Mouse (Mus musculus) cerebellum, postnatal 10 days (tissue): ENCODE measurements at regions not wholly inside any gene's neighbourhood (a gene's known extent, or its start where the extent isn't known, plus 50 kb on each side); places are given as distances from the start of the nearest gene placed in this dataset.

Source experiments
- DNase-seq, 2 experiments: peaks; one replicate each; pipeline ENCODE4 v3.0.0; 2021; ENCODE audit warnings: mixed read lengths in 2 of 2

DNA sequence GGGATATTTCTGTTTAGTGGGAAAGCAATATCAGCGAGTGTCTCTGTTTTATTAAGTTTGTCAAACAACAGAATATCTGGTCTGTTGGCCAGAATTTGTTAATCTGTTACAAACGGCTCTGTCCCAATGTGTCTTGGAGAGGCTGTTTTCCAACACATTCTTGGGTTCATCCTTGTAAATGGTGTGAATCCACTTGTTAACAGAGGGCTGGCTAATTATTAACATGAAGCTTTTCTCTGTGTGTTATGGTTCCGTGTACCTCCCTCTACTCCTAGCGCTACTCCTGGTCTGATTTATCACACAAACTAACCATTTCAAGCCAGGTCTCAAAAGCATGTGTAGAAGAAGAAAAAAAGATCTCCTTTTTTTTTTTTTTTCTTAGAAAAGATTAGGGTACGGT, 60.4 kb downstream of the Pou3f3 start:
- DNase-seq, result no peak

DNA sequence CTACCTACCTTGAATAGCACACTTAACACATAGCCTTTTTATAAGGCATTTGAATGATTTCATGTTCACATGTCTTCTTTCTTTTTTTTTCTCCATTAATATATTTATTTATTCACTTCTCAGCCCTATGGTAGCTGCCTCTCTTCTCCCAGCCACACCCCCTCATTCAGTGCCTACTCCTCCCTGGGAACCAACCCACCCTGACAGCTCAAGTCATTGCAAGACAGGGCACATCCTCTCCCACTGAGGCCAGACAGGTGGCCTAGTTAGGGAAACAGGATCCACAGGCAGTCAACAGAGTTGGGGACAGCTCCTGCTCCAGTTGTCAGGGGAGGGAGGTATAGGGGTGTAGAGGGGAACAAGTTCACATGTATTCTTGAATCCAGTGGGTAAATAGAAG, 60.9 kb downstream of the Pou3f3 start:
- DNase-seq, result no peak

DNA sequence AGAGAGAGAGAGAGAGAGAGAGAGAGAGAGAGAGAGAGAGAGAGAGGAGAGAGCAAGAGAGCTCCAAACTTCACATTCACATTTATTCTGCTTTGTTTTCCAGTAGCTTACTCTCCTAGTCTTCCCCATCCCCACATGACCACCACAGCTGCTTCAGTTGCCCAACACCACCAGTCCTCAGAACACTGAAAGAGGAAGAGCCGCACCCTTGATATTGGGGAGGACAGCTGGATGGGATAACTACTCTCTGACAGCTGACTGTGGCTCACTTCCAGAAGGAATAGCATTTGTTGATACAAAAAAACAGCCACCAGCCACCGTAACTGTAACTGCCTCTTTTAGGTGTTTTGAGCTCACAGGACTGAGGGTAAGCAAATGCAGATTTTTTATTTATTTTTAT, 67.9 kb downstream of the Pou3f3 start:
- DNase-seq, result no peak

DNA sequence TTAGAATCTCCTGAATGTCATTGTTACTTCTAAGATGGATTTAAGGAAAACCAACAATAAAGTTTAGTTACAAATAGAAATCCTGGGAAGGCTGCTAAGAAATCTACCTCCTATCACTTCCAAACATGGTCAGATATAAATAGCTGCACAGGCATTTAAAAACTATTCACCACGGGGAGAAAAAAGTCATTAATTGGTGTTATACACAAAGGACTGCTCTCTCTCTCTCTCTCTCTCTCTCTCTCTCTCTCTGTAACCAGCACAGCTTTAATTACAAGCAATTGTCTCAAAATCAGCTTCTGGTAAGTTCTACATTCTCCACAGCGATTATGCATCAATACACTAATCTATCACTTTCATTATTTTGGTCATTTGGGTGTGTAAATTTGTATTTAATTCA, 68.5 kb downstream of the Pou3f3 start:
- no peak for DNase-seq

DNA sequence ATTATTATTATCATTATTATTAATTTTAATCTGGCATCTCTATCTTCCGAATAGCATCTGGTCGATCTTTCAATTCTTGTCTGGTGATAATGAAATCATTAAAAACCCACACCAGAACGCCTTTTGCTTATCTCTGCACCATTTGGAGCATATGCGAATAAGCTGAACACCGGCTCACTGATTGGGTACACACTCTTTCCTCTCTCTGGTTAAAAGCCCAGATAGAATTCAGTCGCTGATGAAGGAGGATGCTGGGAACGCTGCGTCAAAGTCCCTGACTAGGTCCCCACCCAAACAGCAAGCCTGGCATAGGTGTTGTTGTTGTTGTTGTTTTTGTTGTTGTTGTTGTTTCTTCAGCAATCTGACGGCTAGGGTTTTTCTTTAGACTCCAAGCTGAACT, 74.5 kb downstream of the Pou3f3 start:
- no peak for DNase-seq

DNA sequence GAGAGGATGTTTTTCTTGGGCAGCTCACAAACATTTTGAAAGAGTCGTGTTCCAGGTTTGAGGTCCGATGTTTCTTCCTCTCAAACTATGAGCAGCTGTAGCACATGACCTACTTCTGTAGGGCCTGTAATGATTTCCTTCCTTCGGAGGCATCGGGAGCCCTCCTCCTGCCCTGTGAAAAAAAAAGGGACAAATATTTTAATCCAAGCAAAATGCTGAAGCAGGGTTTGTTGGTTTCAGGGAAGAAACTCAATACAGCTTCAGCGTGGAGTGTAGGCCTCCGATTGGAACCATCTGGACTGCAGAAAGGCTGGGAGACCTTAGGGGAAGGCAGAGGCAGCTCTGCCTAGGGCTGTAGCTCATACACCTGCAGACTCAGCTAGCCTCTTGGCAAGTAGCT, 76.4 kb downstream of the Pou3f3 start:
- no peak for DNase-seq

DNA sequence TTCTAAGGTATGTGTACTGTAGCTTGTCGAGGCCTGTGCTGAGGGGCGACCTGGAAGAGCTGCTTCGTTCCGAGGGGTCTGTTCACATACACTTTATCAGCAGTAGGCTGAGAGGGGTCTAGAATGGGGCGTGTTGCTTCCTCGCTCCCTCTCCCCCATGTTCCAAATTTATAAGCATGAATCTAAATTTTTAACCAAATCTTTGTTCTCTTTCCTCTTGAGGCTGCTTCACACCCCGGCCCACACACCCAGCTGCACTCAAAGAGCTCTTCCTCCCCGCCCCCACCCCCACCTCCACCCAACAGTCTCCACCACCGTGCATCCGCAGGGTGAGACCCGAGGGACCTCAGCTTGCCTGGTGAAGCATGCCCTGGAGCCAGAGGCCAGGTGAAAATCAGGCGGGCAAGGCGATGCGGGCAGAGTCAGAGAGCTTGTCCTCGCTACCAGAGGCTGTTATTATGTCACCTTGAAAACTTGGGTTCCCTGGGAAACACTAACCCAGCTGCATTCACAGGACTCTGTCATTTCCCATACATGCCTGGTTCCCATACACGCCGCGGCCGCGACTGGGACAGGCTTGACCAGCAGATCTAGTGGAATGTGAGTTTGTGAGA, 77.1 kb upstream of the Mrps9 start:
- no peak for DNase-seq

DNA sequence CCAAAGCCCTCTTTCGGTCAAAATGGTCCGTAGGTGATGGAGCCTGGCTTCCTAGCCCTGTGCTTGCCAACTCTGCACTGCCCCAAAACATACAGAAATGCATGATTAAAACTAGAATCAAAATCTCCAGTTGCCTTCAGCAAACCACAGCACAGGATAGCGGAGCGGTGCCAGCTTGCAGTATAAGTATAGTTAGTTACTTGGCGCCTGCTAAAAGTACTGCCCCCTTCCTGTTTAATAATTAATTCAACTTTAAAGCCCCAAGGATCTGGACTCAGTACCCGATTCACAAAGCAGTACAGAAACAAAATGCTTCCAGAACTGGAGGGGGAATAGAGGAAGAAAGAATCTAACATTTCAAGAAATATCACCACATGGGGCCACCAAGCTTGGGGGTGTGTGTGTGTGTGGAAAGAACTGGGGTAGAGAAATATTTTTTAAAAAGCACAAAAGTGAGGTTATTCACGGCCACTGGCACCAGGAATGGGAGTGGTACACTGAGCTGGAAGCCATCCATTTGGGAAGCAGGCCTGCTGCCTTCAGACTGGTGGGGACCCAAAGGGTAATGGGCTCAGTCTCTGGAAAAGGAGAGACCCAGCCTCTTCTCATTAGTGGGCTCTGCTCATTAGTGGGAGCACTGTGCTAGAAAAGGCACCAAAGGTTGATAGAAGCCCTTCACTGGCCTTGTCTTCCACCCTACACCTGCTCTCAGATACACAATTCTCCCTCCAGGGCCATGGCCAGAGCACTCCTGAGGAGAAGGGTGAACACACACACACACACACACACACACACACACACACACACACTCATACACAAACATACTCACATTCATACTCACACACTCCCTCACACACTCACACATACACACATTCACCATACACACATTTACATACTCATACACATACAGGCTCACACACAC, 75.8 kb upstream of the Mrps9 start:
- peak; percentile 21 to 24 for DNase-seq

DNA sequence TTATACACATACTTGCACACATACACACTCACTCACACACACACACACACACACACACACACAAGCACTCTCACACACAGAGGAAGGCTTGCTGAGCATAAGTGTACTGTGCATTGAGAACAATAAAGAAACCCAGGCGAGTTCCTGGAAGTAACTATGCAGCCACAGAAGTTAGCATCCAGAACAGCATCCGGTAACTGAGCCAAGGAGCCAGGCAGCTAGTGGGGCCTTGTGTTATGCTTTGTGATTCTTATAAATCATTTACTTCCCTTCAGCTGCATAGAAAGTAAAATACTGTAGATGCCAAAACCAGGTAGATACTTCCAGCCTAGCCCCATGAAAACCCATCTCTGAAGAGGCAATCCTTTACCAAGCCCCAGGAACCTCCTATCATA, 75.1 kb upstream of the Mrps9 start:
- DNase-seq, result no peak

DNA sequence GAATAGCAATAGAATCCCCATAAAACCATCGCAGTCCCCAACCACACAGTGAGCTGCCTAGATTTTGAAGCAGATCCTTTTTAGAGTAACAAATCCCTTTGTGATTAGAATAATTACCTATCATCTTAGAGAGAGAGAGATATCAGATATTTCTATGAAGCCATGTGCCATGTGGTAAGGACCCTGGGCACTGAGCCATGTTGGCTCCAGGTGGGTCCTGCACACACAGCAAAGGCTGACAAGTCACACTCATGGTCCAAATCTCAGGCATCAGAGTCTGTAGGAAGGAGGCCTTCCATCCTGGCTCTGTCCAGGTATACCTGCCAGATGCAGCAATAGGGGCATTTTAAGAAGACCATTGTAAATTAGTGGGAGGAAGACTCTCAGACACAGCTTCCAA, 73.6 kb upstream of the Mrps9 start:
- DNase-seq, result peak; percentile 66 to 74

DNA sequence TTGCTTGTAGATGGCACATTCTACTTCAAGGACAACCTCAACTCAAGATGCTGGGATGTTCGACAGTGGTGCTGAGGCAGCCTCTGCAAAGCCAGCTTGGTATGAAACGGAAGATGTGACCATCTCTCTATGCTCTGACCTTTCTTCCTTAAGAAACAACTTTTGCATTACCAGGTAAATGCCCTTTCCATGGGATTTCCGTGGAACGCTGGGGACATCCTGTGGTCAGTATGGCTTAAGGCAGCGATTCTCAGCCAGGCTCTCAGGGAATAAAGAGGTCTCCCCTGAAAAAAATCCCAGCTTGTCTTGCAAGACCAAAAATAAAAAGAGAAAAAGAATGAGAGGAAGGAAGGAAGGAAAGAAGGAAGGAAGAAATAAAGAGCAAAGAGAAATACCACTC, 71.3 kb upstream of the Mrps9 start:
- DNase-seq, result peak; percentile 79 to 80

DNA sequence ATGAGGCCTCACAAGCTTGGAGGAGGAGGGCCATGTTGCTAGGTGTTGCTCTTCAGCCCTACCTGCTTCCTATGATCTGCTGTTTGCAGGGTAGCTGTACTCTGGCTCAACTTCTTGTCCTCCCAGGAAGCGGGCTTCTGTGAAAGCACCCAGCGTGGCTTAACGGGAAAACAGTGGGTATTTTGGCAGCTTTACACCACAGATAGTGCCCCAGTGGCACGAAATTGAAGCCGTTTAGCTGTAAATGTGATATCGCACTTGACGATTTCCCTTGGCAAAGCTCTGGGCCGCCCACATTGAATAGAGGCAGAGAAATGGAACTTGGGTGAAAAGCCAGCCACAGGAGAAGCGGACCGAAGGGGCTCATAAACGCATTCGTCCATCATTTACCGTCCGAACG, 70.8 kb upstream of the Mrps9 start:
- DNase-seq, result peak; percentile 26 to 46

DNA sequence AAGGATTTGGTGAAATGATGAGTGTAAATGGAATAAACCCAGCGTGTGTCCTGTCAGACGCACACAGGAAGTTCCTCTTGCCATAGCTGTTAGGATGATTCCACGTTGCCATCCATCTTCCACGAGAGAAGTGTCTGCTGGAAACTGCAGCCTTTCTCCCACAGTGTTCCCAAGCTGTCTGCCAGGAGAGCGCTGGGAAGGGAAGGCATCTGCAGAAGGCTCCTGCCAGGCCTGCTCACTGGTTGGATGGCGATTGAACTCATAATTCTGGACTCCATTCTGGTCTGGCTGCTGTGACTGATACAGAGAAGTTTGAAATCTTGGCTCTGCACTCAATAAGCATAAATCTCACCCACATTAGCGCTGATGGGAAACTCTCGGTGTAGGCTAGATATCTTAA, 69.5 kb upstream of the Mrps9 start:
- DNase-seq, result peak; percentile 62 to 79

DNA sequence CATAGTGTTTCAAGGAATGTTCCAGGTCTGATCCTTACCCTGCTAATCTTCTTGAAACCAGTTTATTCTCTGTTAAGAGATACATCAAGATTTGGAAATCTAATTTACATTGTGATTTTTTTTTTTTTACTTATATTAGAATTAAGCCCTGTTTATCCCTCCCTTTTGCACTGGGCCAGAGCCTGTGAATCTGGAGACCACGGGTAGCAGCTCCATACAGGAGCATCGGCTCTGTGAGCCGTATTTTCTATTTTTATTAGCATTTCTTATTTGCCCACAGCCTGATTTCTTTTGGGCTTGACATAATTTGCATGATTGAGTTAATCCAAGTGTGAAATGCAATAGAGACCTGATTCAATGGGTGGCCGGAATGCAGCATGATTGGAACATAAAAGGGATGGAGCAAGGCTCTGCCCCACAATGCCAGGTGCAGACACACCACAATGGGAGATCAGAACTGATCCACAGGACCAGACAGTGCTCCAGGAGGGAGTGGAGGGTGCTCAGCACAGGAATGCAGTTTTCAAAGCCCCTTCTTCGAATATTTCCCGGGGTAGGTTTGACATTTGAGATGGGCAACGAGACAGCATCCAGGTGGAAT, 67.9 kb upstream of the Mrps9 start:
- no peak for DNase-seq

DNA sequence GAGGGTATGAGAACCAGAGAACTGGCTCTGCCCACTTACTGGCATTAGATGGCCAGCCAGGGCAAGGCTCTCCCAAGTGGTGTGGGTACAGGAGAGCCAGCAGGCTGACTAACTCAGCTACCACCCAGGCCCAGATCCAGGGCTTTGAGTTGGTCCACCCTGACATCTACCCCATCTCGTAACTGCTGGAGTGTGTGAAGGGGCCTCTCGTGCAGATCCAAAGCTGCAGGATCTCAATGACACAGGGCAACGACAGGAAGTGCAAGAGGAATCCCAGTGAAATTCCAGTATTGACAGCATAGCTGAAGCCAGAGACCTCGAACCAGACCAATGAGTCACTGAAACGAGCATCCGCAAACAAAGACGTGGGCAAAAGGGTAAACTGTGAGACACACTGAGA, 63.8 kb upstream of the Mrps9 start:
- no peak for DNase-seq

DNA sequence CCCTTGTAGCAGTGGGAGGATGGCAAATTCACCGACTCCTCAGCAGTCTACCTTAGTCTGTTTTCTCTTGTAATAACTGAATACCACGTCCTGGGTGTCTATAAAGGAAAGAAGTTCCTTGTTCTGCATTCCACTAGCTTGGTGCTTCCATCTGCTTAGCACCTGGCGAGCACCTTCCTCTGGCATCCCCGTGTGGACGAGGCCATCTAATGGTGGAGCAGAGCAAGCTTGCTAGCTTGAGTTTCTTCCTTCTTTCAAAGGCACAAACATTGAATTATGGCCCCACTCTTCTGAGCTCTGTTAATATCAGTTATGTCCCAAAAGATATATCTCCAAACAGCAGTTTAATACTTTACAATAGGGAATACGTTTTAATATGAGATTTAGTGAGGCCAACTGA, 62.6 kb upstream of the Mrps9 start:
- DNase-seq, result peak in 1 of 2 experiments; percentile 10
